Mouse (Mus musculus): ENCODE measurements around the gene Bmp8a.
A peak's percentile ranks its signal among the peaks of the same experiment; 100 is the strongest.
"Not testable (repeated sequence)": the region's sequence is repeated elsewhere in the genome, so short reads cannot be mapped to it uniquely, and the experiment has no call there.

Bmp8a gene

GRCm38 (mm10) chr4:123284731-123285624, 58.1 kb downstream of the Bmp8a start:
- no peak for DNase-seq

- DNase-seq: not testable (repeated sequence)
Measured at GRCm38 (mm10) chr4:123283675-123284064, 59.4 kb downstream of the Bmp8a start.

- peak; percentile 27 to 42 for DNase-seq
Measured at GRCm38 (mm10) chr4:123282915-123283674, 60.0 kb downstream of the Bmp8a start.

GRCm38 (mm10) chr4:123282500-123282899, 60.6 kb downstream of the Bmp8a start:
- DNase-seq: peak; percentile 93

- no peak for DNase-seq
Measured at GRCm38 (mm10) chr4:123280117-123280516, 62.9 kb downstream of the Bmp8a start.

- DNase-seq: no peak
Measured at GRCm38 (mm10) chr4:123271063-123271462, 72.0 kb downstream of the Bmp8a start.

Measured in cerebellum, postnatal 14 days (tissue).